13 mouse cellular contexts compared by ENCODE assay signal in the genomic region with DNA sequence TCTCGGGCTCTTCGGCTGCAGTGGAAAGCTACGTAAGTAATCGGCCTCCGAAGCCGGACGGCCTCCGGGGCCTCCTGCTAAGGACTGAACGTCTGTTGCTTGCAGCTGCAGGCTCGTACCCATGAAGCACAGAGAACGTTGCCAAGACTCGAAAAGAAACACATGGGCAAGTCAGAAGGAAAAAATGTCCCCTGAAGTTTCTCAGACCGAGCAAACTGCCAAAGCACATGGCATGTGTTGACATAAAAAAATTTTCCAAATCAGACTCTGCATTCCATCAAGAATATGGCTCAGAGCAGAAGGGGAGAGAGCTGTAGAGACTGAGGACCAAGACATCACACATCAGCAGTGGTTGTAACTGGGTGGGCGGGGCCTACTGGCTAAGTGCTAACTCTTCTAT. TPM values are rescaled to one million over a fixed set of nuclear protein-coding genes. Genes with fewer than 3 reads are reported as not detected.
DNase-seq lines count a peak whose midpoint lies in the region; ATAC-seq lines count a peak whose summit lies in the region.
"Had no signal": no experiment of that assay in that cellular context is flagged by ENCODE, and none has a peak within 500 bp of the region (broad histone marks: within the 10 kb centered on the region; RNA-seq: fewer than 3 reads in every experiment).

No protein-coding gene starts in this region.

- DNase-seq in kidney, postnatal 10 days = peak; percentile 56
- peak; percentile 46 for DNase-seq in brain, adult 2 months (ENCODE audit: low read depth, low spot score)
- DNase-seq in lung, postnatal 25 days (ENCODE audit: low spot score) = peak; percentile 48
- no peak for DNase-seq in spleen, postnatal 4 days (ENCODE audit: low spot score in 2 of 2)
- DNase-seq in embryo, embryonic 10.5 days (ENCODE audit: low spot score) = no peak
- DNase-seq: adrenal gland, postnatal 14 days; cerebellum, postnatal 36 days; kidney, adult 11 months; thymus, postnatal 25 days had no signal

- 80% methylated on average over 14 of the region's 14 CpGs for WGBS in kidney, embryonic 15.5 days
- WGBS in heart, embryonic 14.5 days = 49% methylated on average over 14 of the region's 14 CpGs

- no peak overlapping the region for H3K4me3 ChIP-seq in kidney, embryonic 15.5 days (replicated peaks)
- H3K4me3 ChIP-seq in heart, embryonic 14.5 days (ENCODE audit: control insufficient read depth in 1 of 2, insufficient read depth in 1 of 2, low read depth in 1 of 2, low read length in 2 of 2) = no peak overlapping the region

- no peak overlapping the region for H3K9ac ChIP-seq in kidney, embryonic 15.5 days
- H3K9ac ChIP-seq in heart, embryonic 14.5 days (ENCODE audit: low read length) = no peak overlapping the region

- peaks cover 10% of the 10 kb centered on the region for H3K4me1 ChIP-seq in kidney, embryonic 15.5 days
- H3K4me1 ChIP-seq in heart, embryonic 14.5 days (ENCODE audit: control insufficient read depth in 2 of 2, insufficient read depth in 2 of 2, low read length in 2 of 2) = peaks cover 8 to 17% of the 10 kb centered on the region in 2 experiments

- no peaks in the 10 kb centered on the region for H3K9me3 ChIP-seq in kidney, embryonic 15.5 days (replicated peaks)
- no peaks in the 10 kb centered on the region for H3K9me3 ChIP-seq in heart, embryonic 14.5 days (ENCODE audit: control insufficient read depth, low read length)
- H3K9me3 ChIP-seq: G1E had no signal

- H3K36me3 ChIP-seq in kidney, embryonic 15.5 days = no peaks in the 10 kb centered on the region
- H3K36me3 ChIP-seq in heart, embryonic 14.5 days (ENCODE audit: control insufficient read depth, insufficient read depth, low read length) = no peaks in the 10 kb centered on the region
- H3K36me3 ChIP-seq: G1E had no signal

- no peak overlapping the region for H3K27ac ChIP-seq in kidney, embryonic 15.5 days
- peak overlapping the region; percentile 28 to 33; a peak in 2 of 4 replicates for H3K27ac ChIP-seq in heart, embryonic 14.5 days (replicated peaks in 1 of 2; ENCODE audit: control insufficient read depth in 1 of 2, insufficient read depth in 1 of 2, low read depth in 2 of 2, low read length in 2 of 2)
- H3K27ac ChIP-seq: macrophage had no signal

- no peak overlapping the region for H3K4me2 ChIP-seq in kidney, embryonic 15.5 days
- no peak overlapping the region for H3K4me2 ChIP-seq in heart, embryonic 14.5 days (ENCODE audit: low read length)

- no peaks in the 10 kb centered on the region; the same call in 1 of the 2 replicates for H3K27me3 ChIP-seq in kidney, embryonic 15.5 days
- no peaks in the 10 kb centered on the region for H3K27me3 ChIP-seq in heart, embryonic 14.5 days (ENCODE audit: control insufficient read depth, insufficient read depth, low read length)

- ATAC-seq in kidney, embryonic 15.5 days (replicated peaks; ENCODE audit: low FRiP score) = no peak
- ATAC-seq in heart, embryonic 14.5 days (ENCODE audit: insufficient number of reproducible peaks, insufficient read depth, low FRiP score, low read depth) = no peak

RNA-seq across cellular contexts. Expression of a gene that starts 6.8 kb away (rescaled TPM):
- 8.8 and 10.2 TPM in 2 replicates for polyA plus RNA-seq in kidney, embryonic 15.5 days (2015; fragmentation: Nextera tagmentation; extraction: Ambion mirVana)
- 15.4 and 17.4 TPM in 2 replicates for polyA plus RNA-seq in heart, embryonic 14.5 days (2014; fragmentation: Nextera tagmentation; extraction: Ambion mirVana)
- polyA plus RNA-seq: G1E had no signal

Comparison
In these comparisons a context has a peak if more than half of its experiments do, and no peak if none do; other contexts are left out.
1. DNase-seq: peak in kidney, postnatal 10 days (single experiment), brain, adult 2 months (single experiment) and lung, postnatal 25 days (single experiment); none in spleen, postnatal 4 days (0 of 2) and embryo, embryonic 10.5 days (single experiment).